ENCODE assay signal across 33 mouse cellular contexts in genomic region chr15:82620531-82621202, GRCm38 (mm10). TPM values are rescaled to one million over a fixed set of nuclear protein-coding genes. Genes with fewer than 3 reads are reported as not detected.
"Had no signal": no experiment of that assay in that cellular context is flagged by ENCODE, and none has a peak within 500 bp of the region (broad histone marks: within the 10 kb centered on the region; RNA-seq: fewer than 3 reads in every experiment).

Cyp2d34 (minus strand) TSS chr15:82620946.

- H3K27ac ChIP-seq: kidney, embryonic 15.5 days; left cerebral cortex, adult 2 months; liver, embryonic 14.5 days; macrophage; midbrain, embryonic 12.5 days; midbrain, embryonic 15.5 days; neural tube, embryonic 13.5 days; stomach, embryonic 15.5 days had no signal

- H3K4me1 ChIP-seq: kidney, embryonic 15.5 days; midbrain, embryonic 12.5 days; midbrain, embryonic 15.5 days; neural tube, embryonic 13.5 days; stomach, embryonic 15.5 days had no signal

- H3K4me2 ChIP-seq: kidney, embryonic 15.5 days; lung, embryonic 14.5 days; midbrain, embryonic 12.5 days; midbrain, embryonic 15.5 days; neural tube, embryonic 13.5 days; stomach, embryonic 15.5 days had no signal

- H3K27me3 ChIP-seq: kidney, embryonic 15.5 days; midbrain, embryonic 12.5 days; midbrain, embryonic 15.5 days; neural tube, embryonic 13.5 days; stomach, embryonic 15.5 days had no signal

- H3K9ac ChIP-seq: kidney, embryonic 15.5 days; liver, embryonic 14.5 days; liver, postnatal 0 days; lung, embryonic 14.5 days; midbrain, embryonic 12.5 days; midbrain, embryonic 15.5 days; neural tube, embryonic 13.5 days; stomach, embryonic 15.5 days had no signal

- ATAC-seq: liver, postnatal 0 days; lung, postnatal 0 days; midbrain, embryonic 15.5 days had no signal

- H3K9me3 ChIP-seq: kidney, embryonic 15.5 days; midbrain, embryonic 12.5 days; midbrain, embryonic 15.5 days; neural tube, embryonic 13.5 days; stomach, embryonic 15.5 days had no signal

- DNase-seq: kidney, adult 11 months; kidney, adult 8-10 months; kidney, postnatal 10 days; kidney, postnatal 36 days; layer of hippocampus, postnatal 36 days; left cerebral cortex, postnatal 4 days; liver, postnatal 0 days; lung, embryonic 14.5 days; retina, postnatal 1 day; right cerebral cortex, postnatal 25 days; spleen, adult 18-20 months; thymus, adult 2 months; thymus, postnatal 14 days; thymus, postnatal 4 days had no signal

- H3K36me3 ChIP-seq: kidney, embryonic 15.5 days; midbrain, embryonic 12.5 days; midbrain, embryonic 15.5 days; neural tube, embryonic 13.5 days; stomach, embryonic 15.5 days had no signal

- H3K4me3 ChIP-seq: kidney, embryonic 15.5 days; left cerebral cortex, adult 2 months; midbrain, embryonic 12.5 days; midbrain, embryonic 15.5 days; myocyte; neural tube, embryonic 13.5 days; stomach, embryonic 15.5 days had no signal

RNA-seq across cellular contexts. Expression of gene Cyp2d34, which starts in this region (rescaled TPM):
- total RNA-seq: layer of hippocampus, adult 8-10 months; layer of hippocampus, postnatal 10 days; layer of hippocampus, postnatal 36 days; left cerebral cortex, adult 2 months; left cerebral cortex, postnatal 10 days; left cerebral cortex, postnatal 4 days; liver, adult 2 months; megakaryocyte, adult 5-6 weeks; monocyte, adult 5-6 weeks; neutrophil, adult 5-6 weeks had no signal
- polyA plus RNA-seq: kidney, embryonic 15.5 days; limb, embryonic 14.5 days; liver, embryonic 14.5 days; liver, postnatal 0 days; lung, embryonic 14.5 days; lung, postnatal 0 days; macrophage; midbrain, embryonic 12.5 days; midbrain, embryonic 15.5 days; myocyte; neural tube, embryonic 13.5 days; stomach, embryonic 15.5 days; testis, adult 2 months had no signal
